Mouse (Mus musculus) embryonic facial prominence, embryonic 11.5 days (tissue): ENCODE data around the gene Slc9a4. TPM values are rescaled to one million over a fixed set of nuclear protein-coding genes. Genes with fewer than 3 reads are reported as not detected.
"Not testable (repeated sequence)": the region's sequence is repeated elsewhere in the genome, so short reads cannot be mapped to it uniquely, and the experiment has no call there.

Experiments
- ATAC-seq: fragments of 200-750 bp; cut with Nextera tagmentation; replicated peaks from 2 replicates; pipeline ENCODE4 v1.8.0; 2017; ENCODE audit warnings: low read depth; ENCODE audit not compliant: insufficient number of reproducible peaks, low FRiP score, low TSS enrichment
- DNase-seq: peaks from one replicate; pipeline ENCODE4 v3.0.0-alpha.2; 2015; ENCODE audit warnings: low spot score
- H3K27ac ChIP-seq: fragments of 300-500 bp; sonication (generic); replicated peaks from 2 replicates; pipeline ENCODE4 v1.5.1; 2014; ENCODE audit warnings: mild to moderate bottlenecking, low read depth, low read length, control low read depth
- H3K27me3 ChIP-seq: fragments of 300-500 bp; sonication (generic); 2 replicates; pipeline ENCODE4 v1.6.1; 2014; ENCODE audit warnings: mild to moderate bottlenecking, low read length, moderate library complexity, mixed read lengths; ENCODE audit not compliant: control insufficient read depth, insufficient read depth
- H3K36me3 ChIP-seq: fragments of 300-500 bp; sonication (generic); replicated peaks from 2 replicates; pipeline ENCODE4 v1.6.1; 2014; ENCODE audit warnings: low read depth, mild to moderate bottlenecking, low read length, moderate library complexity, mixed read lengths; ENCODE audit not compliant: control insufficient read depth, insufficient read depth
- H3K4me1 ChIP-seq: fragments of 300-500 bp; sonication (generic); 2 replicates; pipeline ENCODE4 v1.6.1; 2014; ENCODE audit warnings: low read length, mixed read lengths; ENCODE audit not compliant: control insufficient read depth, insufficient read depth
- H3K4me2 ChIP-seq: fragments of 300-500 bp; sonication (generic); 2 replicates; pipeline ENCODE4 v1.6.1; 2014; ENCODE audit warnings: low read depth, mild to moderate bottlenecking, control low read depth, low read length, moderate library complexity
- H3K4me3 ChIP-seq: fragments of 300-500 bp; sonication (generic); 2 replicates; pipeline ENCODE4 v1.5.1; 2014; ENCODE audit warnings: low read depth, low read length, control low read depth
- H3K9ac ChIP-seq: fragments of 300-500 bp; sonication (generic); replicated peaks from 2 replicates; pipeline ENCODE4 v1.6.1; 2014; ENCODE audit warnings: mild to moderate bottlenecking, control low read depth, low read length
- H3K9me3 ChIP-seq: fragments of 300-500 bp; sonication (generic); replicated peaks from 2 replicates; pipeline ENCODE4 v1.6.1; 2016; ENCODE audit warnings: mild to moderate bottlenecking, low read length, inconsistent platforms, mixed read lengths; ENCODE audit not compliant: control insufficient read depth
- WGBS: fragments of 180-500 bp; shearing (Covaris S2); extraction: QIAGEN DNeasy Blood & Tissue Kit; methylation state at CpG from one replicate; pipeline ENCODE4 v1.1.7; 2014; 5-methylcytosine and 5-hydroxymethylcytosine counted together
- polyA plus RNA-seq: library from polyadenylated mRNA; unstranded; fragments of >200 nt; fragmentation: Nextera tagmentation; extraction: Ambion mirVana; gene quantifications from 2 replicates; pipeline ENCODE4 v1.2.1, GENCODE M21; 2014

The Slc9a4 gene
- polyA plus RNA-seq, 1 experiment from 2014 or later: not detected

GRCm38 (mm10) chr1:40657035-40657434, 77.2 kb downstream of the Slc9a4 start:
- DNase-seq (no peak), ATAC-seq (no peak)
- H3K4me3 ChIP-seq: no peak overlapping the region
- H3K27me3 ChIP-seq: no peaks in the 10 kb centered on the region
- no peak overlapping the region for H3K4me2 ChIP-seq
- H3K36me3 ChIP-seq: no peaks in the 10 kb centered on the region
- WGBS: 79% methylated on average over 4 of the region's 4 CpGs
- H3K9me3 ChIP-seq: no peaks in the 10 kb centered on the region
- no peak overlapping the region for H3K9ac ChIP-seq
- H3K4me1 ChIP-seq: no peaks in the 10 kb centered on the region
- H3K27ac ChIP-seq: no peak overlapping the region

- no peak overlapping the region for H3K9ac ChIP-seq
- ATAC-seq: no peak
- no peak overlapping the region for H3K4me2 ChIP-seq
- no peaks in the 10 kb centered on the region for H3K27me3 ChIP-seq
- 31% methylated on average over 8 of the region's 8 CpGs for WGBS
- no peaks in the 10 kb centered on the region for H3K36me3 ChIP-seq
- peak; percentile 81 for DNase-seq
- no peak overlapping the region for H3K27ac ChIP-seq
- H3K4me1 ChIP-seq: no peaks in the 10 kb centered on the region
- H3K9me3 ChIP-seq: no peaks in the 10 kb centered on the region
- H3K4me3 ChIP-seq: no peak overlapping the region
These were observed 78.2 kb downstream of the Slc9a4 start for GRCm38 (mm10) chr1:40657978-40658496.

- no peak overlapping the region for H3K4me2 ChIP-seq
- no peaks in the 10 kb centered on the region for H3K9me3 ChIP-seq
- H3K36me3 ChIP-seq: no peaks in the 10 kb centered on the region
- ATAC-seq (no peak), DNase-seq (peak; percentile 33)
- H3K27ac ChIP-seq: no peak overlapping the region
- H3K4me3 ChIP-seq: no peak overlapping the region
- H3K9ac ChIP-seq: no peak overlapping the region
- no peaks in the 10 kb centered on the region for H3K4me1 ChIP-seq
- no peaks in the 10 kb centered on the region for H3K27me3 ChIP-seq
- 27% methylated on average over 12 of the region's 12 CpGs for WGBS
These were observed 79.1 kb downstream of the Slc9a4 start for GRCm38 (mm10) chr1:40659017-40659416.

DNA sequence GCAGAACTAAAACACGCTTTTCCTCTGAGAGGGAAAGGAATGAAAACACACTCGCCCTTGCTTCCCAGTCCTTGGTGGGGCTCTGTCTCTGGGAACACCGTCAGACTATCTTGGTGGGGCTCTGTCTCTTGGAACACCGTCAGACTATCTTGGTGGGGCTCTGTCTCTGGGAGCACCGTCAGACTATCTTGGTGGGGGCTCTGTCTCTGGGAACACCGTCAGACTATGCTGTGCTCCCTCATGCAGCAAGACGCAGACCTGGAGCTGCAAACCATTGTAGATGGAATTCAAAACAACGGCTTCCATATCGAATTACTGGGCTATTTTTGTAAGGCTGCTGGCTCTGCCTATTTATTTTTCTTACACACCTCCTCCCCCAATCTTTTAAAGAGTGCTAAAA, 79.6 kb downstream of the Slc9a4 start:
- Histone ChIP-seq H3K9me3 (no peaks in the 10 kb centered on the region), H3K9ac (no peak overlapping the region), H3K27me3 (no peaks in the 10 kb centered on the region), H3K4me3 (no peak overlapping the region), H3K36me3 (no peaks in the 10 kb centered on the region), H3K4me2 (no peak overlapping the region), H3K4me1 (no peaks in the 10 kb centered on the region), H3K27ac (no peak overlapping the region)
- DNase-seq (no peak), ATAC-seq (no peak)
- WGBS: 30% methylated on average over 9 of the region's 9 CpGs

- no peaks in the 10 kb centered on the region for H3K36me3 ChIP-seq
- no peaks in the 10 kb centered on the region for H3K4me1 ChIP-seq
- H3K4me3 ChIP-seq: no peak overlapping the region
- H3K4me2 ChIP-seq: no peak overlapping the region
- DNase-seq (no peak), ATAC-seq (no peak)
- no peak overlapping the region for H3K9ac ChIP-seq
- no peak overlapping the region for H3K27ac ChIP-seq
- H3K9me3 ChIP-seq: no peaks in the 10 kb centered on the region
- 76% methylated on average over 5 of the region's 6 CpGs for WGBS
- H3K27me3 ChIP-seq: no peaks in the 10 kb centered on the region
These were observed 81.0 kb downstream of the Slc9a4 start for GRCm38 (mm10) chr1:40660838-40661237.

GRCm38 (mm10) chr1:40665401-40666370, 85.8 kb downstream of the Slc9a4 start:
- H3K9ac ChIP-seq: no peak overlapping the region
- H3K9me3 ChIP-seq: no peaks in the 10 kb centered on the region
- 38% methylated on average over 12 of the region's 12 CpGs for WGBS
- H3K27me3 ChIP-seq: no peaks in the 10 kb centered on the region
- H3K36me3 ChIP-seq: no peaks in the 10 kb centered on the region
- no peak overlapping the region for H3K4me3 ChIP-seq
- H3K27ac ChIP-seq: no peak overlapping the region
- H3K4me1 ChIP-seq: no peaks in the 10 kb centered on the region
- H3K4me2 ChIP-seq: no peak overlapping the region
- ATAC-seq: no peak
- DNase-seq: no peak

DNA sequence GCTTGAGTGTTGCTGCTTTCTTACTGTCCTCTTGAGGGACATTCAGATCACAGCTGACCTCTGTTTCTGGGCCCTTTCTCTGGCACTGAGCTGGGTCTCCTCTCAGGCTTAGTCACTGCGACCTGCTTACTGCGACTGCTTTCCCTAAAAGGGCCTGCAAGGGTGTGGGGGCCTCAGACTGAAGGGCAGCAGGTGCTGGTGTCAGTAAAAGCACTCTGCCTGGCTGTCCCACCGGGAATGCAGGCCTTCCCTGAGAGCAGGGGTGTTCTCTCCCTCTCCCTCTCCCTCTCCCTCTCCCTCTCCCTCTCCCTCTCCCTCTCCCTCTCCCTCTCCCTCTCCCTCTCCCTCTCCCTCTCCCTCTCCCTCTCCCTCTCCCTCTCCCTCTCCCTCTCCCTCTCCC, 87.6 kb downstream of the Slc9a4 start:
- H3K4me1 ChIP-seq, H3K9me3 ChIP-seq, H3K9ac ChIP-seq, DNase-seq, H3K27me3 ChIP-seq, H3K36me3 ChIP-seq, H3K4me3 ChIP-seq, ATAC-seq, H3K4me2 ChIP-seq, H3K27ac ChIP-seq: not testable (repeated sequence)
- 17% methylated on average over 3 of the region's 3 CpGs for WGBS

- Histone ChIP-seq H3K9me3 (no peaks in the 10 kb centered on the region), H3K36me3 (no peaks in the 10 kb centered on the region), H3K4me1 (no peaks in the 10 kb centered on the region), H3K27ac (no peak overlapping the region), H3K9ac (no peak overlapping the region), H3K4me3 (no peak overlapping the region), H3K27me3 (no peaks in the 10 kb centered on the region), H3K4me2 (no peak overlapping the region)
- DNase-seq: no peak
- 87% methylated on average over 3 of the region's 3 CpGs for WGBS
- no peak for ATAC-seq
These were observed 90.1 kb downstream of the Slc9a4 start for GRCm38 (mm10) chr1:40670025-40670424.
